Mouse (Mus musculus) intestine, embryonic 15.5 days (tissue): Measurements from ENCODE around the gene Pithd1. TPM values are rescaled to one million over a fixed set of nuclear protein-coding genes. Genes with fewer than 3 reads are reported as not detected.

Experiments
- ATAC-seq: fragments of 200-750 bp; cut with Nextera tagmentation; 2 replicates; pipeline ENCODE4 v1.8.0; 2017; ENCODE audit warnings: moderate TSS enrichment, moderate library complexity
- H3K27ac ChIP-seq: fragments of 300-500 bp; sonication (generic); 2 replicates; pipeline ENCODE4 v1.5.1; 2015; ENCODE audit warnings: mild to moderate bottlenecking, inconsistent platforms
- H3K27me3 ChIP-seq: fragments of 300-500 bp; sonication (generic); replicated peaks from 2 replicates; pipeline ENCODE4 v1.6.1; 2015; ENCODE audit warnings: inconsistent platforms
- H3K36me3 ChIP-seq: fragments of 300-500 bp; sonication (generic); 2 replicates; pipeline ENCODE4 v1.6.1; 2015; ENCODE audit warnings: inconsistent platforms
- H3K4me1 ChIP-seq: fragments of 300-500 bp; sonication (generic); replicated peaks from 2 replicates; pipeline ENCODE4 v1.6.1; 2015; ENCODE audit warnings: inconsistent platforms
- H3K4me2 ChIP-seq: fragments of 300-500 bp; sonication (generic); replicated peaks from 2 replicates; pipeline ENCODE4 v1.6.1; 2015; ENCODE audit warnings: mild to moderate bottlenecking, inconsistent platforms
- H3K4me3 ChIP-seq: fragments of 300-500 bp; sonication (generic); replicated peaks from 2 replicates; pipeline ENCODE4 v1.5.1; 2015; ENCODE audit warnings: inconsistent platforms
- H3K9ac ChIP-seq: fragments of 300-500 bp; sonication (generic); 2 replicates; pipeline ENCODE4 v1.6.1; 2015; ENCODE audit warnings: inconsistent platforms
- H3K9me3 ChIP-seq: fragments of 300-500 bp; sonication (generic); 2 replicates; pipeline ENCODE4 v1.6.1; 2016; ENCODE audit warnings: inconsistent platforms
- WGBS: fragments of 180-500 bp; shearing (Covaris S2); methylation state at CpG from one replicate; pipeline ENCODE4 v1.1.7; 2015; 5-methylcytosine and 5-hydroxymethylcytosine counted together
- polyA plus RNA-seq: library from polyadenylated mRNA; unstranded; fragments of >200 nt; fragmentation: Nextera tagmentation; extraction: Ambion mirVana; gene quantifications from 2 replicates; pipeline ENCODE4 v1.2.1, GENCODE M21; 2015

Pithd1 gene
- 51.6 TPM in 2 replicates for polyA plus RNA-seq

- H3K27ac ChIP-seq = peak within 1 kb of the TSS; percentile 89
- H3K4me3 ChIP-seq = peak within 1 kb of the TSS; percentile 85
- peak; percentile 93 for ATAC-seq
- peak within 1 kb of the TSS; percentile 71 for H3K4me2 ChIP-seq
- WGBS = under 1% methylated on average over 81 of the region's 81 CpGs
- no peaks in the 10 kb centered on the region for H3K9me3 ChIP-seq
- H3K4me1 ChIP-seq = peaks cover 7% of the 10 kb centered on the region
- H3K9ac ChIP-seq = peak within 1 kb of the TSS; percentile 90
- H3K27me3 ChIP-seq = no peaks in the 10 kb centered on the region
- H3K36me3 ChIP-seq = peaks cover 12% of the 10 kb centered on the region; the same call in 1 of the 2 replicates
These were observed at the start of gene Pithd1 for GRCm38 (mm10) chr4:135986943-135987710. Gene Pithd1, minus strand, starts transcription at chr4:135987264.

GRCm38 (mm10) chr4:136035078-136035477 is 48.0 kb upstream of the Pithd1 start:
- no peak overlapping the region for H3K27ac ChIP-seq
- 63% methylated on average over 4 of the region's 4 CpGs for WGBS

DNA sequence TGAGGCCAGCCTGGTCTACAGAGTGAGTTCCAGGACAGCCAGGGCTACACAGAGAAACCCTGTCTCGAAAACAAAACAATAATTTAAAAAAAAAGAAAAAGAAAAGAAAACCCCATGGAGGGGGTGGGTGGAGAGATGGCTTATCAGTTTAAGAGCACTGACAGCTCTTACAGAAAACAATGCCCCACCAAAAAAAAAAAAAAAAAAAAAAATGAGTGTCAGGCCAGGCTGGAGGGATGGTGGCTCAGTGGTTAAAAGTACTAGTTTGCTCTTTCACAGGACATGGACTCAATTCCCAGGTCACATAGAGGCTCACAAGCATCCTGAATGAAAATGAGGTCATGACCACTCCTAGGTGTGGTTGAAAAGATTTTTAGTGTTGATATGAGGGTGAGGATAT is 46.2 kb upstream of the Pithd1 start:
- no peak overlapping the region for H3K27ac ChIP-seq
- ATAC-seq = no peak
- H3K27me3 ChIP-seq = no peaks in the 10 kb centered on the region
- WGBS = 71% methylated on average over 1 of the region's 1 CpGs
- peaks cover 9% of the 10 kb centered on the region for H3K4me1 ChIP-seq
- no peaks in the 10 kb centered on the region for H3K36me3 ChIP-seq
- no peak overlapping the region for H3K9ac ChIP-seq
- no peak overlapping the region for H3K4me3 ChIP-seq
- no peaks in the 10 kb centered on the region for H3K9me3 ChIP-seq
- H3K4me2 ChIP-seq = no peak overlapping the region

More at GRCm38 (mm10) chr4:136035078-136035477, 48.0 kb upstream of the Pithd1 start:
- H3K4me3 ChIP-seq = no peak overlapping the region
- peaks cover 9% of the 10 kb centered on the region for H3K4me1 ChIP-seq
- no peaks in the 10 kb centered on the region for H3K9me3 ChIP-seq
- no peak overlapping the region for H3K9ac ChIP-seq
- no peak for ATAC-seq
- H3K4me2 ChIP-seq = no peak overlapping the region
- H3K36me3 ChIP-seq = no peaks in the 10 kb centered on the region
- H3K27me3 ChIP-seq = no peaks in the 10 kb centered on the region

DNA sequence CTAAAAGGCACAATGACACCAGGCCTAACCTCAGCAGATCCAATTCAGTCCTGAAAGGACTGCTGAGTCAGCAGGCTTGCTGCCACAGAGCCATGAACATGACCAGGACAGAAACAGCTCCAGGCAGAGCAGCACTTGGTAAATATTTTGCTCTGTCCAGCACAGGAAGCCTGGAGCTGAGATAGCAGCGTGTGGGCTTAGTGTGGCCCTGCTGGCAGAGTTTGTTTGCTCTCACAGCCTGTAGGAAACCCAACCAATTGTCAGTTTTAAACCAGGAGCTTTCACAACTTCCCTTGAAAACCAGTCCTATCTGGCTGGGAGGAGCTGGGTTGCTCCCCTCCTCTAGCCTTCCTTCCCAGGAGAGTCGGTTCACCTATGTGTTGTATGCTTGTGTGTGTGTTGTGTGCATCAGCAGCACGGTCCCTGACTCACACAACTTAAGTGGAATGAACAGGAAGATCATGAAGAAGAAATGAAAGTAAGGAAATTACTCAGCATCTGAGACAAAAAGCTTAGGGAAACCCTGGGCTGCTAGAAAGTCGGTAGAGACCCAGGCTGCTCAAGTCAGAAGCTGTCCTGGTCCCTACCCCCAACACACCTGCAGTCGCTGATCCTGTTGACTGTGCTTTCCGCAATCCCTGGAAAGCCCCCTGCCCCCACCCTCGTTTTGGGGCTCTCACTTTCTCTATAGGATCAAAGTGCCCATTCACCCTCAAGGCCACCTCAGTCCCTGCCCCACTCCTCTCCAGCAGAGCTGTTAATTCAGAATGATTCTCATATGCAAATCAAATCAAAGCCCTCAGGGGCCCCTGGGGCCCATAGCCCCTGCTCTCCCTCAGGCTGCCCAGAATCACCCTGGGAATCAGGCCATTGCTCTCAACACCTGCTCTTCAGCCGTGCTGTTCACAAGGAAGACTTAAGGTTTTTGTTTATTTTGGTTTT is 44.2 kb upstream of the Pithd1 start:
- no peak overlapping the region for H3K4me3 ChIP-seq
- no peak overlapping the region for H3K9ac ChIP-seq
- ATAC-seq = peak; percentile 76
- no peaks in the 10 kb centered on the region for H3K9me3 ChIP-seq
- no peaks in the 10 kb centered on the region for H3K27me3 ChIP-seq
- peak overlapping the region; percentile 49; the same call in 1 of the 2 replicates for H3K27ac ChIP-seq
- peak overlapping the region; percentile 27; the same call in 1 of the 2 replicates for H3K4me2 ChIP-seq
- H3K4me1 ChIP-seq = peaks cover 9% of the 10 kb centered on the region
- 9% methylated on average over 8 of the region's 8 CpGs for WGBS
- no peaks in the 10 kb centered on the region for H3K36me3 ChIP-seq

GRCm38 (mm10) chr4:136028689-136029088 is 41.6 kb upstream of the Pithd1 start:
- no peak overlapping the region for H3K9ac ChIP-seq
- H3K36me3 ChIP-seq = no peaks in the 10 kb centered on the region
- no peaks in the 10 kb centered on the region for H3K9me3 ChIP-seq
- 77% methylated on average over 5 of the region's 5 CpGs for WGBS
- H3K4me2 ChIP-seq = no peak overlapping the region
- no peak overlapping the region for H3K27ac ChIP-seq
- peaks cover 9% of the 10 kb centered on the region for H3K4me1 ChIP-seq
- H3K27me3 ChIP-seq = no peaks in the 10 kb centered on the region
- H3K4me3 ChIP-seq = no peak overlapping the region
- no peak for ATAC-seq

DNA sequence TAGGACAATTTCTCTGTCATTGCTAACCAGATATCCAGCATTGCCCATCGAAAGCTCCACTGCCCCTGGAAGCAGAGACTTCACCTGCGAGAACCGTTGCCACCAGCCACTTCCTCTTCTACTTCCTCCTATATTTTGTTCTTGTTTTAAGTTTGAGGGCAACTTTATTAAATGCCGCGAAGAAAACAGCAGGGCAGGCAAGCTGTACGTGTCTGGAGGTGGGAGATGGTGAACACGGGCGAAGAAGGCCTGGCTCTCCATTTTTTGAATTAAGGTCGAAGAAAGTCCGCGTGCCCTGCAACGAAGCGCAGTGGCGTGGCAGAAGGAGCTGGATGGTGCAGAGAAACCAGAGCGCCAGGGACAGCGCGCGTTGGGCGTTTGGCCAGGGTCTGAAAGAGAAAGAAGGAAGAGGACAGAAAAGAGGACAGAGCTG is 41.1 kb upstream of the Pithd1 start:
- Histone ChIP-seq H3K4me2 (no peak overlapping the region), H3K27me3 (no peaks in the 10 kb centered on the region), H3K36me3 (no peaks in the 10 kb centered on the region), H3K9ac (no peak overlapping the region), H3K9me3 (no peaks in the 10 kb centered on the region), H3K27ac (no peak overlapping the region), H3K4me3 (no peak overlapping the region), H3K4me1 (peaks cover 9% of the 10 kb centered on the region)
- 88% methylated on average over 19 of the region's 19 CpGs for WGBS
- ATAC-seq = no peak

GRCm38 (mm10) chr4:136027416-136028131 is 40.5 kb upstream of the Pithd1 start:
- WGBS = 74% methylated on average over 8 of the region's 8 CpGs
- no peak overlapping the region for H3K9ac ChIP-seq
- no peaks in the 10 kb centered on the region for H3K36me3 ChIP-seq

DNA sequence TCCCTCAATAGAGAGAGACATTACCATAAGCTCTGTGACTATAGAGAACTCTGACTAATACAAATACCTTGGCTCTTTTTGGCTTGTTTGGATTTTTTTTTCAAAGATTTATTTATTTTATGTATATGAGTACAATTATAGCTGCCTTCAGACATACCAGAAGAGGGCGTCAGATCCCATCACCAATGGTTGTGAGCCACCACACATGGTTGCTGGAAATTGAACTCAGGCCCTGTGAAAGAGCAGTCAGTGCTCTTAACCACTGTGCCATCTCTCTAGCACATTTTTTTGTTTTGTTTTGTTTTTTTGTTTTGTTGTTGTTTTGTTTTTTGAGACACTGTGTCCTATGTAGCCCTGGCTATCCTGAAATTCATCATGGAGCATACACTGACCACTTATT is 38.3 kb upstream of the Pithd1 start:
- Histone ChIP-seq H3K4me2 (no peak overlapping the region), H3K9me3 (no peaks in the 10 kb centered on the region), H3K27ac (no peak overlapping the region), H3K4me1 (no peaks in the 10 kb centered on the region), H3K4me3 (no peak overlapping the region), H3K27me3 (no peaks in the 10 kb centered on the region), H3K9ac (no peak overlapping the region), H3K36me3 (no peaks in the 10 kb centered on the region)
- no peak for ATAC-seq
- WGBS = 79% methylated on average over 1 of the region's 1 CpGs

More at GRCm38 (mm10) chr4:136027416-136028131, 40.5 kb upstream of the Pithd1 start:
- Histone ChIP-seq H3K4me2 (no peak overlapping the region), H3K4me3 (no peak overlapping the region), H3K4me1 (peaks cover 9% of the 10 kb centered on the region), H3K27ac (no peak overlapping the region), H3K27me3 (no peaks in the 10 kb centered on the region), H3K9me3 (no peaks in the 10 kb centered on the region)
- ATAC-seq = no peak

DNA sequence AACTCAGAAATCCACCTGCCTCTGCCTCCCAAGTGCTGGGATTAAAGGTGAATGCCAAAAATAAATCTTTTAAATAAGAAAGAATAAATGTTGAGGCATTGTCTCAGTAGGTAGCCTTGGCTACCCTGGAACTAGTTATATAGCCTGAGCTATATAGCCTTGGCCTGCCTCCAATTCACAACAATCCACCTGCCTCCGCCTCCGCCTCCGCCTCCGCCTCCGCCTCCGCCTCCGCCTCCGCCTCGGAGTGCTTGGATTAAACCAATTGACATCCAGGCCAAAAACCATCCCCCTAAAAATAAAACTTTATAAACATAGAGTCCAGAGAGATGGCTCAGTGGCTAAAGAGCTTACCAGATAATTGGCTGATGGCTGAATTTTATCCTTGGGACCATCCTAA is 35.9 kb upstream of the Pithd1 start:
- peaks cover 11% of the 10 kb centered on the region; the same call in 1 of the 2 replicates for H3K4me1 ChIP-seq
- no peak for ATAC-seq
- no peak overlapping the region for H3K27ac ChIP-seq
- no peak overlapping the region for H3K4me2 ChIP-seq
- no peak overlapping the region for H3K4me3 ChIP-seq
- no peak overlapping the region for H3K9ac ChIP-seq
- no peaks in the 10 kb centered on the region for H3K9me3 ChIP-seq
- H3K36me3 ChIP-seq = no peaks in the 10 kb centered on the region
- H3K27me3 ChIP-seq = no peaks in the 10 kb centered on the region
- WGBS = 90% methylated on average over 9 of the region's 9 CpGs

- Histone ChIP-seq H3K9ac (peak within 1 kb of the TSS; percentile 97), H3K27ac (peak within 1 kb of the TSS; percentile 84), H3K9me3 (no peaks in the 10 kb centered on the region), H3K4me1 (peaks cover 11% of the 10 kb centered on the region; the same call in 1 of the 2 replicates), H3K36me3 (no peaks in the 10 kb centered on the region), H3K4me2 (peak within 1 kb of the TSS; percentile 73), H3K27me3 (no peaks in the 10 kb centered on the region), H3K4me3 (peak within 1 kb of the TSS; percentile 78)
- peak; percentile 100 for ATAC-seq
- WGBS = under 1% methylated on average over 47 of the region's 48 CpGs
These were observed 34.5 kb upstream of the Pithd1 start, which contains the start of gene Eloa for GRCm38 (mm10) chr4:136021549-136022047. Gene Eloa, minus strand, starts transcription at chr4:136021763.

DNA sequence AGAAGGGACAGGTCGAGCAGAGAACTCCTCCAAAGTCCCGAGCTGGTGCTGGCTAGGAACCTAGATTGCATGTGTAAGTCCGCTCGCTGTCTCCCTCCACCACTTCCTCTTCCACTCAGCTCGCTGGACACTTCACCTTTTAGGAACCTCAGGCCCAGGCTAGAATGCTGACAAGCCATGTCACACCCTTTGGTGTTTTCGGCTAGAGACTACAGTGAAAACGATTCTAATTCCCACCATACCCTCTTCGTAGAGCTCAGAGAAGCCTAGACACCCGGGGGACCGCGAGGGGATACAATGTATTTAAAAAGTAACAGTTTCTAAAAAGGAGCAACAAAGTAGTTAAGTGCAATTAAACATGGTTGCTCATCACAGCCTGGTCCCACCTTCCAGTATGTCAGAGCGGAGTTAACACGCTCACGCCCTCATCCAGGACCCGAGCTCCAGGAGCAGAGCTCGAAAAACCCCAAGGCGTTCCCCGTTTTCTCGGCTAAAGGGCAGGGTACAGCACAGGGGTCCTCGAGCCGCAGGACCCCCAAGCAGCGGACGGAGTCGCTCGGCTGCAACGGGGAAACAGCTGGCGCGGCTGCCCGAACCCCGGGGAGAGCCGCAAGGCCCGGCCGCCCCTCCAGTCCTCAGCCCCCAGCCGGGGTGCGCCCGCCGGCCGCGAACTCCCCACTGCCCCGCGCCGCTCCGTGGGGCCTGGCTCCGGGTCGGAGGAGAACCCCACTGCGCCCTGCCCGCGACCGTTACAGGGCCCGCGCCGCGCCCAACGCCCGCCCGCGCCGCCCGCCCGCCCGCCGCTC is 33.9 kb upstream of the Pithd1 start:
- Histone ChIP-seq H3K27me3 (no peaks in the 10 kb centered on the region), H3K9ac (peak overlapping the region; percentile 97), H3K36me3 (no peaks in the 10 kb centered on the region), H3K4me1 (peaks cover 11% of the 10 kb centered on the region; the same call in 1 of the 2 replicates), H3K9me3 (no peaks in the 10 kb centered on the region), H3K4me2 (peak overlapping the region; percentile 73), H3K27ac (peak overlapping the region; percentile 84), H3K4me3 (peak overlapping the region; percentile 78)
- under 1% methylated on average over 53 of the region's 62 CpGs for WGBS
- peak; percentile 82 for ATAC-seq
